Mouse (Mus musculus) left cerebral cortex, adult 9 months (tissue): ENCODE measurements around the gene Dip2b.
A peak's percentile ranks its signal among the peaks of the same experiment; 100 is the strongest.

Experiments used
- DNase-seq, 2 experiments: peaks; one replicate each; pipeline ENCODE4 v3.0.0; 2022; ENCODE audit warnings: low spot score in 2 of 2

Gene Dip2b

DNA sequence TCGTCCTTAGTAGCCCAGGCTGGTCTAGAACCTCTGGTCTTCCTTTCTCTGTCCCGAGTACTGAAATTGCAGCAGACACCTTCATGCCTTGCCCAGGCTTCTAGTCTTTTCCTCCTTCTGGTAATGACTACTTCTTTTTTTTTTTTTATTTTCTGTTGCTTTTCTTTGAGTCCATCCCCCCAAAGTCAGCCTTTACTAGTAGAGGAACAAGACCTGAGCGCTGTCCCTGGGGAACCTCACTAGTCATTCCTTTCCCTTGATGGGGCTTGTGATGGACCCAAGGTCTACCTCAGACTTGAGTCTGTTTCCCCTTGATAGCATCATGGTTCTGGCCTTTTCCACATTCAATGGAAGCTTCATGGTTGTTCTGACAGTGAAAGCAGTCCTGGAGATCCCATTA, 179.6 kb downstream of the Dip2b start:
- DNase-seq = no peak

DNA sequence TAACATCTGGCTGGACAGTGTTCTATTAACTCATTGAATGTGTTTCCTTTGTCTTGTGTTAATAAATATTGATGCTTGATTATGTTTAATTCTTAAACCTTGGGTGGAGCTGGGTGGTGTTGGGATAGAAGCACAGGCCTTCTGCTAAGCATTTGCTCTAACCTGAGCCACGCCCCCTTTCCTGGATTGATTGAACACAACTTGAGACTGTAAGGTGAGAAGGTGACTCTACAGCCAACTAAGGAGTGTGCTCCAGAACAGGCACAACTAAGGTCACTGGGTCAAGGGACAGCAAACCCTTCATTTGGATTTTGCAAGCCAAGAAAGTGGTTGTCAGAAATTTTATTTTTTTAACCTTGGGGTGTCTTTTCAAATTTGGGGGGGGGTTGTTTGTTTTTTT, 180.9 kb downstream of the Dip2b start:
- DNase-seq = no peak

DNA sequence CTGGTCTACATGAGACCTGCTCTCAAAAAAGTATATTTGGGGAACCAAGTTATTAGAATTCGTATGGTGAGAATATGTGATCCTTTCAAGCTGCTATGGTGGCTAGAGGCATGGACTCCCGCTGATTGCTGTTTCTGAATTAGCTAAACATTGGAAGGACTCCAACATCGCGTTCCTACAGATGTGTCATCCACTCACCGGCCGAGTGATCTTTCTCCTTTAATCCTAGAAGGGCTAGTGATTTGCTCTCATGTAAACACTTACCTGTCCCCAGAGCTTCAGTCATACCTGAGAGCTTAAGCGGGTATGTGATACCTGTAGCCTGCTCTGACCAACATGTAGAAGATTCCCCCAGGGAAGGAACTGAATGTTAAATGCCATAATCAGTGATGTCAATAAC, 182.5 kb downstream of the Dip2b start:
- no peak for DNase-seq

DNA sequence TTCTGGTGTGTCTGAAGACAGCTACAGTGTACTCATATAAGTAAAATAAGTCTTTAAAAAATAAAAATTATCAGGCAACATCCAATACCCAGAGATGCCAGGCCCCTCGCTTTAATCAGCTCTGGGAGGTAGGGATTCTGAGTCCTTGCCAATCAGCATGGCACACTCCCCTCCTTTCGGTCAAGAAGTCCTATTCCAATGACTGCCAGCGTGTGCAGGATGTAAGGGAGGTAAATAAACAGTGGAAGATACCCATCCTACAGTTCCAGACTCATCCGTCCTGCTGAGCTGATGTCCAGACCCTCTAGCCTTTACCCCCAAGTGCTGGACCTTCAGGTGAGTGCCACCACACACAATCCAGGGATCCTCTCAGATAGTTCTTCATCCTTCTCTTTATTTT, 186.9 kb downstream of the Dip2b start:
- no peak for DNase-seq

DNA sequence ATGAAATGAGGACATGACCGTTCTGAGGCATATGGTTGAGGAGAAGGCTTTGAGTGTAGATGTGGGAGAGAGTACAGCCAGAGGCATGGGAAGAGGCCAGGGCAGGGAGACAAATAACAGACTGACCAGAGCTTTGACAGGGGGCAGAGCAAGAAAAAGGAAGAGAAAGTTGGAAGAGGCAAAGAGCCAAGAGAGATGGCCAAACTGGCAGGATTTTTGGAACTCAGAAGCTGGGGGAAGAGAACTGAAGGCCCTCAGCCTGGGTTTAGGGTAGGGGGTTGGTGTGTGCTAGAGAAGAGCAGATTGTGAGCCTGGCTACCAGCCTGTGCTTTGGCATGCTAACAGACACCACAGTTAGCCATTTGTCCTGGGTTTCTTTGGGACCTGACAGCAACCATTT, 187.4 kb downstream of the Dip2b start:
- DNase-seq = no peak

DNA sequence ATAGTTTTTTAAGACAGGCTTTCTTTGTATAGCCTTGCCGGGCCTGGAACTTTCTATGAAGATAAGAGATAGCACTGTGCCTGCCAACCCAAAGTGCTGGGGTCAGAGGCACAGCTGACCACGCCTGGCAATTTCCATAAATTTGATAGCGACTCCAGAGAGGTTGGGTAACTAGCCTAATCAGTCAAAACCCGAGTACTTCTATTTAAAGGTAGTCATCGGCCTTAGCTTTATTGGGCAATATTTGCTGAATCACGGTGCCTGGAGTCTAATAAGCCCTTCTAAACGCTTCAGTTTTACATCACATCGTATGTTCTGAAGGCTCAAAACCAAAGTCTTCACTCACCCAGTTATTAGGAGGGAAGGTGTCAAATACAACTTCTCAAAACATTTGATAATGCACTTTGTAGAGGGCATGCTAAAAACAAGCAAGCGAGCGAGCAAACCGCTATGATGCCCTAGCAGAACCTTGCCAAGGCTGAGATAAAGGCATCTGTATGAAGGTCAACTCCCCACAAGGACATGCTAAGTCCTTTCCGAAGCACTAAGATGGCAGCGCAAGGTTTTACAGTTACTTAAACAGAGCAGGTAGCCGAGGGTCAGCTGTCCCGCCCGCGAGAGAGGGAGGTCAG, 188.7 kb downstream of the Dip2b start:
- no peak for DNase-seq

DNA sequence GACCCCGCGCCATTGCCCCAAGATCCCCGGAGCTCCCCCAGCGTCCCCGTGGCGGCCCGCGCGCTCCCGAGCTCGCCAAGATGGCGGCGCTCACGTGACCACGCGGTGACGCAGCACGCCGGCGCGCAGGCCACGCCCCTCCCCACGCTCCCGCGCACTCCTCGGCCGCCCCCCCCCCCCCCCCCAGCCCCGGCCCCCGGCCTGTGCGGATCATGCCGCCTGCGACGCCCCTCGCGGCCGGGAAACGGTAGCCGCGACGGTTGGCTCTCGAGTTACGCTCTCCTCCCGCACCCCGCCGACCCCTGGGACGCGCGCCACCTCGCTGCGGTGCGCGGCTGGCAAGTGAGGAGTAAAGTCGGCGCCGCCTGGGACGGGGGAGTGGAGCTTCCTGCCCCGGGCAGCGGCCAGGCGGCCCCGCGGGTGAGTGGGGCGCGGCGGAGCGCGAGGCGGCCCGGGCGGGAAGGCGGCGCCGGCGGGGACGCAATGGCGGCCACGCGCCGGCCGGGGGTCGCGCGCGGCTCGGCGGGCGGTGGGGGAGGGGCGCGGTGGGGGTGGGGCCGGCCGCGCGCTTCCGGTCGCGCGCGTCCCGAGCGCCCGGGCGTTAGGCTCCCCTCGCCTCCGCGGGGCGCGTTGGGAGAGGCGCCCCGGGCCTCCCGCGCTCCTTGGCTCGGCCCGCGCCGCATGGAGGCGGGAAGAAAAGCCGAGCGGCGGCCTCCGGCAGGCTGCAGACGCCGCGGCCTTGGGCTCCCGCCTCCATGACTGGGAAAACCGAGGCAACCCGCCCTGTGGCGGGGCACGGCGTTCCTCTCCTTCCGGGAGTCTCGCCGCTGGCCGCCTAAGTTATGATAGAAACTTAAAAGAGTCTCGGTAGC, 189.4 kb downstream of the Dip2b start, which contains the start of gene Atf1:
TSS of gene Atf1 (plus strand) at position 157 of the 872 bp plus-strand sequence.
- peak; percentile 52 to 85 for DNase-seq

DNA sequence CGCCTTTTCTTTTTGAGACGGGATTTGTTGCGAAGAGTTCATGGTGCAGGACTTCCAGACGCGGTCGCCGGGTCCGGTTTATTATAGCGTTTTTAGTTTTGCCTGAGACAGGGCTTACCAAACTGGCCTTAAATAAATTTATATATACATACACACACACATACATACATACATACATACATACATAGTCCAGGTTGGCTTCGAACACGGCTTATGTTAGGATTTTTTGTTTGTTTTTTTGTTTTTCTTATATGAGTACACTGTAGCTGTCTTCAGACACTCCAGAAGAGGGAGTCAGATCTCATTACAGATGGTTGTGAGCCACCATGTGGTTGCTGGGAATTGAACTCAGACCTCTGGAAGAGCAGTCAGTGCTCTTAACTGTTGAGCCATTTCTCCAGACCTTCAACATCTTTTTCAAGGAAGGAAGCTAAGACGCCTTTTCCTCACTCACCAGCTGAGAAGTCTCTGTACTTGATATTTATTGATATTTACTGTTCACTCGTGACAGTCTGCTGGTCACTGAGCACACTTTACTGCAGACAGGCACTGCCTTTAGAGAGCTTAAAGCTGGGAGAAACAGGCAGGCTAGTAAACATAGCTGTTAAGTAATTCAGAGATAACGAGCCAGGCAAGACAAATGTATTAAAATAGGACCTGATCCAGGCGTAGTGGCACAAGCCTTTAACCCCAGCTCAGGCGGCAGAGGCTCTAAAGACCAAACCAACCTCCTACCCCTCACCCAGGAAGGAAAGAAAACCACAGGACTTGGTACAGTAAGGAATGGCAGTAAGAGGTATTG, 190.3 kb downstream of the Dip2b start:
- no peak for DNase-seq

DNA sequence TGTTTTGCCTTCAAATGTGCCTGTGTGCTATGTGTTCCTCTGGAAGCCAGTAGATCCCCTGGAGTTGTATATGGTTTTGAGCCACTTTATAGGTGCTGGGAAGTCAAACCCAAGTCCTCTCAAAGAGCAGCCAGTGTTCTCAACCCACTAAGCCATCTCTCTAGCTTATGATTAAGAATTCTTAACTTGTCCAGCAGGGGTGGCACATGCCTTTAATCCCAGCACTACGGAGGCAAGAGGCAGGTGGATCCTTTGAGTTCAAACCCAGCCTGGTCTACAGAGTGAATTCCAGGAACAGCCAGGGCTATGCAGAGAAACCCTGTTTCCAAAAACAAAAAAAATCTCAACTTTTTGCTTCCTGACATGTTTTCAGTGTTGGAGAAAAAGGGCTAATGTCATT, 192.2 kb downstream of the Dip2b start:
- no peak for DNase-seq

DNA sequence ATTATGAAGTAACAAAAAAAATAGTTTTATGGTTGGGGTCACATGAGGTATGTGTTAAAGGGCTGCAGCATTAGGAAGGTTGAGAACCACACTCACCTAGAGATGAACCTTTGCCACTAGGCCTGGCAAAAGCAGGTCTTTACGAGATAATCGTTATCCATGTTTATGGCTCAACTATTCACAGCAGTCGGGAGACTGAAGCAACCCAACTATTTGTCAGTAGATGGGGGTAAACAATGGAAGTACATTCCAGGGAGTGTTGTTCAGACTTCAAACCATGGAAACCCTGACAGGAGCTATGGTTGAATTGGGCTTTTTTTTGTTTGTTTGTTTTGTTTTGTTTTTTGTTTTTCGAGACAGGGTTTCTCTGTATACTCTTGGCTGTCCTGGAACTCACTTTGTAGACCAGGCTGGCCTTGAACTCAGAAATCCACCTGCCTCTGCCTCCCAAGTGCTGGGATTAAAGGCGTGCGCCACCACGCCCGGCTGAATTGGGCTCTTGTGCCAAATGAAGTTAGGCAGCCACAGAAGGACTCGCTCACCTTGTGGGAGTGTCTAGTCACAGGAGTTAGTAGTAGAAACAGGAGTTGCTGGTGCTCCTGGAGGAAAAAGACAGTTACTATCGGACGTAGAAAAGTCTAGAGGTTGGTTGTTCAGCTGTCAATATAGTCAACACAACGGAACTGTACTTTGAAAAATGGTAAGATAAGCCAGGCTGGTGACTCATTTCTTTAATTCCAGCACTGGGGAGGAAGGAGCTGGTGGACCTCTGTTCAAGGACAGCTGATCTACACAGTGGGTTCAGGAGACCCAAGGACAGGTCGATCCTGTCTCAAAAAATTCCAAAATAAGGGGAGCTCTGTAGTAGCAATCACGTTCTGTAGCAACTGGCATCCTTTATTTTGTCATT, 193.4 kb downstream of the Dip2b start:
- no peak for DNase-seq

DNA sequence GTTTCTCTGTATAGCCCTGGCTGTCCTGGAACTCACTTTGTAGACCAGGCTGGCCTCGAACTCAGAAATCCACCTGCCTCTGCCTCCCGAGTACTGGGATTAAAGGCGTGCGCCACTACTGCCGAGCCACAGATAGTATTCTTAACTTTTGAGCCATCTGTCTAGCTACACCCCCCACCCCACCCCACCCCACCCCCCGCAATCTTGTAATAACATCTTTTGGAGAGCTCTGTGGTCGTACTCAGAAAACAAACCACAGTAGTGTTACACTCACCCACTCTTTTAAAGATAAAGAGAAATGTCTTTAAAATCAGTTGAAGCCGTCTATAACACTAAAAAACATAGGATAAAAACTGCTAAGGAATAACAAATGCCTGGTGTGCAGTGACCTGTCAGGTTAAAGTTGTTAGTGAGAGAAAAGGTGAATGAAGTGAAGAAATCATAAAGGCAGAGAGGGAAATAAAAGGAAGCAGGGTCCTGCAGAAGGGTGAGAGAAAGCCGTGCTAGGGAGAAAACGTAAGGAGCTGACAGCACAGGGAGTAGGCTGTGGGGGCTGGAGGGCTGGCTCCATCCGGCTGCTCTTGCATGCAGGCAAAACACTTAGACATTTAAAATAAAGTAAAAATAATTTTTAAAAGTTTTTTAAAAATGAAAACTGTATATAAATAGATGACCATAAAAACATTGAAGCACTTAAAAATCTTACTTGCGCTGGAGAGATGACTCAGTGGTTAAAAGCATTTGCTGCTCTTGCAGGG, 196.9 kb downstream of the Dip2b start:
- DNase-seq = peak in 1 of 2 experiments; percentile 43

DNA sequence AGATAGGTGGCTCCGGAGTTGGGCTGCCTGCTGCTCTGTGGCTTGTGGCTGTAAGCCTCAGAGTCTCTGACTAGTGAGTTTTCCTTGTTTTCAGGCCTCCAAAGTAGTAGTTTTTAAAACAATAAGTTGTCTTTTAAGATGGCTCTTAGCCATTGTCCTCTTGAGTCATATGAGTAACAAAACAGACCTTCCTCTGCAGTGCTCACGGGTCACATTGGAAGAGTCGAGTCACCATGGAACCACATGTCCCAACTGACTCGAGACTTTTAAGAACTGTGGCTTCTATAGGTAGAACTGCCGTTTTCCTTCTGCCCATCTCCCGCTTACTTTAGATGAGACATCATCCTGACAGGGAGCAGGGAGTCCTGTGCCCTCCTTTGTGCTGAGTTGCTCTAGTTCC, 198.5 kb downstream of the Dip2b start:
- DNase-seq = no peak

DNA sequence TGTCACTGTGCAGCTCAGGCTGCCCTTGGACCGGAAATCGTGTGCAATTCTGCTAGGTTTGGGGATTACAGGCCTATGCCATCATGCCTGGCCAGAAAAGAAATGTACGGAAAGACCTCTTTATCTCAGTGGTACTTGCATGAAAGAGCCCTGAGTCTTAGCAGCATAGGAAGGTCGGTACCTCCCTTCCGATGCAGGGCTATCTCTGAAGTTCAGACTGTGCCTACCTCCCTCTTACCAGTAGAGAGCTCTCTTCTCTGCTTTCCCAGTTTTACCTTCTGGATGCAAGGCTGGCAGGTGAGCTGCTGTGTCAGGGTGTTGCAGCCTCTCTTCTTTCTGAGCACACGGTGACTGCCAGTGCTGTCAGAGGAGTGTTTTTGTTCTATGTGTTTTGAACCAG, 203.3 kb downstream of the Dip2b start:
- DNase-seq = no peak

DNA sequence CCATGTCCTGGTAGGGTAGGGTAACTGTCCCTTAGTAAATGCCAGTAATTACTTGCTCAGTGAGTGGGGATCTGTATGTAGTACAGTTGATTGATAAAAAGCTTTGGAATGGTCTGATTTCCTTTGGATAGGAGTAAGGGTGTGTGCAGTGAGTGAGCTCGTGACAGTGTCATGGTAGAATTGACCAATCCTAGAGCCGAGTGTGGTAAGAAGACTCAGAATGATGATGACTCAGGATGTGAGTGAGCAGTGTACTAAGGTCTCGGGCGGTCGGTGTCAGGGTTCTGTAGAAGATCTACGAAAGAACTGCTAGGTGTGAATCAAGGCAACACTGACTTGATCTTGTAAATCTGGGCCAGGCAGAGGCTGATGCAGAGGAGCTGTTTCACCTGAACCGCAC, 207.5 kb downstream of the Dip2b start:
- no peak for DNase-seq

DNA sequence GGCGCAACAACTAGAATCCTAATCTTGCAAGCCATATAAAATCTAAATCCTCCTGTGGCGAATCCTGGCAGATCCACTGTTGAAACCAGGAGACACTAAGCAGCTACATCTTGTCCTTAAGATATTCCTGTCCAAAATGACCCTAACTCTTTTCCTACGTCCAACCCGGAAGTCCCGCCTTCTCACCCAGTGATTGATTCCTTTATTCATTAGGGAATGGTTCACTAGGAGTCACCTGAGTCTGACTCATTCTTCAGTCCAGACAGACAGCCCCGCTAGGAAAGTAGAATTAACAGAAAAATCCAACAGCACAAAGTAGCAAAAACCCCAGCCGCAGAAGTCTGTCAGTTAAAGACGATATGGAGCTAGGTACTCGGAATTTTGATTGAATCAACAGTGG, 208.8 kb downstream of the Dip2b start:
- DNase-seq = no peak

DNA sequence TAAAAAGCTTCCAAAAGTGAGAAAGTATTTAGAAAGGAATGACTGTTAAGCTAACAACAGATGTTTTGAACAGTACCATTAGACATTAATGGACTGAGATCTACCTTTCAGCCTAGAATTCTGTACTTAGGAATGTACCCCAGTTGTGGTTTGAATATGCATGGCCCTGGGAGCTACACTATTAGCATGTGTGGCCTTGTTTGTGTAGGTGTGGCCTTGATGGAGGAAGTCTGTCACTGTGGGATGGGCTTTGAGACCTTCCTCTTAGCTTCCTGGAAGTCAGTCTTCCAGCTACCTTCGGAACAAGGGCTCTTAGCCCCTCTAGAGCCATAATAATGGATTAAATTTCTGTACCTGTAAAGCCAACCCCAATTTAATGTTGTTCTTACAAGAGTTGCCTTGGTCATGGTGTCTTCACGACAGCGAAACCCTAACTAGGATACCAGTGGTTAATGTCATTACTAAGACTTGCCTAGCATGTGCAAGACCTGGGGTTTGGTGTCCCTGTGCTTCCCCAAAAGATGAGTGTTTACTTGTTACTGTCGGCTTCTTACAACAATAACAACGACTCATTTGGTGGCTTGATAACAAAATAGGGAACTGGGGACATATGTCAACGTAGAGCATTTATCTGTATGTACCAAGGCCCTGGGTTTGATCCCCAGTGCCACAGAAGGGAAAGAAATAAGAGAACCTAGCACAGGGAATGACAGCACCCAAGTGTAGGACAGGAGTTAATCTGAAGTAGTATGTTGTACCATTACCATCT, 210.4 kb downstream of the Dip2b start:
- DNase-seq = no peak

DNA sequence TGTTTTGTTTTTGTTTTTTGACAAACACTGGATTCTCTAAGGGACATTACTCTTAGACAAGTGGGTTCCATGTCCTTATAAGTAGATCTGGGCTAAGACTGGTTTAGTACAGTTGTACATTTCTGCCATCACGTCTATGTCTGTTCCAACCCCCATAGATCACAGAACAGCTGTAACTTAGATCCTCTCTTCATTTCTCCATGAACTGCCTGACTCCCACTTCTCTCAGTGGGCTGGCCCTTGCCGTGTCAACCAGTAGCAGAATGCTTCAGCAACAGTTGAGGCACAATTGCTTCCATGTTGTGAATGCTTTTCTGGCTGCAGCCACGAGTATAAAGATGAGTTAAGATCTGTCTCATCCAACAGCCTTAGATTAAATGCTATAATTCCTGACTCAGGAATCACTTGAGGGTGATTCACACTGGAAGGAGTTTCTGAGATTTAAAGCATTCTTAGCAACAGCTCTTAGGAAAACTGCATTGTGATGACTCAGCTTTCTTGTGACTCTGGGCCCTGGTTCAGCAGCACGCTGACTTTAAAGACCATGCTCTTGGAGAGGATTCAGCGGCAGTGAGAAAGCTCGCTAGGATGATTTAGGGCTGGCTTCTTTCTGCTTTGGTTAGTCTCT, 212.8 kb downstream of the Dip2b start:
- peak; percentile 43 to 54 for DNase-seq

DNA sequence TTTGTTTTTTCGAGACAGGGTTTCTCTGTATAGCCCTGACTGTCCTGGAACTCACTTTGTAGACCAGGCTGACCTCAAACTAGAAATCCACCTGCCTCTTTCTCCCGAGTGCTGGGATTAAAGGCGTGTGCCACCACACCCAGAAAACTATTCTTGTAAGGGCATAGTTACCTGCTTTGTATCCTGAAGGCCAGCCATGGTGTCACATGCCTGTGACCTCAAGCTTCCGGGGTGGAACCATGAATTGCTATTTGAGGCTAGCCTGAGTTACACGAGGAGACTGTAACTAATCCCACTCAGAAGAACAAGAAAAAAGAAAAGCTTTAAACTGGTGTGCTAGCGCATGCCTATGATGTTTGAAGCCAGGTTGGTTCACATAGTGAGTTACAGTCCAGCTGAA, 217.9 kb downstream of the Dip2b start:
- DNase-seq = no peak

DNA sequence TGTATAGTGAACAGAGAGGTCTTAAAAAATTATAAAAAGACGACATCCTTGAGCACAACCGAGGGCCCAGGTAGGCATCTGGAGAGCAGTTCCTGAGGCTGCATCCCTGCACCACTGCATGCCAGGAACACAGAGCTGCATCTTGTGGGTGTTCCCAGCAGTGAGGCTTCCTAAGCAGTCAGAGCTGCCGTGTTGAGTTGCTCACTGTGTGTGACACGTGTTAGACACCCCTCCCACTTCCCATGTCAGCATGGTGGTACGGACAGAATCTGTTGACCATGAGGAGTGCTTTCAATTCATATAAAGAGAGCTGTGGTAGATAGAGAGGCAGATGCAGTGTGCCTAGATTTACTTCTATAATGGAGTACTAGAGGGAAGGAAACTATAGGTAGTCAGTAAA, 218.8 kb downstream of the Dip2b start:
- no peak for DNase-seq
